Mouse (Mus musculus) hindbrain, postnatal 0 days (tissue): ENCODE results near the gene Nrxn1. TPM values are rescaled to one million over a fixed set of nuclear protein-coding genes. Genes with fewer than 3 reads are reported as not detected.
A peak's percentile ranks its signal among the peaks of the same experiment; 100 is the strongest.

Source experiments
- ATAC-seq: fragments of 200-750 bp; cut with Nextera tagmentation; 2 replicates; pipeline ENCODE4 v1.8.0; 2017; ENCODE audit warnings: mild to moderate bottlenecking, moderate TSS enrichment, moderate library complexity
- DNase-seq: peaks from one replicate; pipeline ENCODE4 v3.0.0-alpha.2; 2015; ENCODE audit warnings: low spot score
- H3K27ac ChIP-seq: fragments of 300-500 bp; sonication (generic); 2 replicates; pipeline ENCODE4 v1.5.1; 2014; ENCODE audit warnings: mild to moderate bottlenecking
- H3K27me3 ChIP-seq: fragments of 300-500 bp; sonication (generic); 2 replicates; pipeline ENCODE4 v1.6.1; 2014; ENCODE audit warnings: low read length, mixed read lengths; ENCODE audit not compliant: insufficient read depth
- H3K36me3 ChIP-seq: fragments of 300-500 bp; sonication (generic); 2 replicates; pipeline ENCODE4 v1.6.1; 2014; ENCODE audit warnings: low read length, mixed read lengths; ENCODE audit not compliant: insufficient read depth
- H3K4me1 ChIP-seq: fragments of 300-500 bp; sonication (generic); 2 replicates; pipeline ENCODE4 v1.6.1; 2014; ENCODE audit warnings: antibody characterized with exemption, low read length, mixed read lengths; ENCODE audit not compliant: insufficient read depth
- H3K4me2 ChIP-seq: fragments of 300-500 bp; sonication (generic); 2 replicates; pipeline ENCODE4 v1.6.1; 2014; ENCODE audit warnings: low read depth, mild to moderate bottlenecking, low read length, moderate library complexity, mixed read lengths
- H3K4me3 ChIP-seq: fragments of 300-500 bp; sonication (generic); 2 replicates; pipeline ENCODE4 v1.5.1; 2014; ENCODE audit warnings: low read length
- H3K9ac ChIP-seq: fragments of 300-500 bp; sonication (generic); replicated peaks from 2 replicates; pipeline ENCODE4 v1.6.1; 2014; ENCODE audit warnings: mild to moderate bottlenecking, low read length, moderate library complexity, mixed read lengths
- H3K9me3 ChIP-seq: fragments of 300-500 bp; sonication (generic); 2 replicates; pipeline ENCODE4 v1.6.1; 2016; ENCODE audit warnings: low read length, mixed read lengths
- CTCF ChIP-seq: IDR thresholded peaks from 2 replicates; pipeline ENCODE4 v1.5.1; 2016; ENCODE audit warnings: antibody characterized with exemption, control low read depth, low read depth
- WGBS: fragments of 180-500 bp; shearing (Covaris S2); extraction: QIAGEN DNeasy Blood & Tissue Kit; methylation state at CpG from one replicate; pipeline ENCODE4 v1.1.7; 2014; 5-methylcytosine and 5-hydroxymethylcytosine counted together
- polyA plus RNA-seq: library from polyadenylated mRNA; unstranded; fragments of >200 nt; fragmentation: Nextera tagmentation; extraction: Ambion mirVana; gene quantifications from 2 replicates; pipeline ENCODE4 v1.2.1, GENCODE M21; 2015
- total RNA-seq: library from RNA; depleted of rRNA; stranded (reverse); fragments of >200 nt; gene quantifications from 2 replicates; pipeline ENCODE4 v1.2.3, GENCODE M21; 2014

Nrxn1 gene
- total and polyA plus RNA-seq, 2 experiments from 2014 or later: 217 to 487 TPM

DNA sequence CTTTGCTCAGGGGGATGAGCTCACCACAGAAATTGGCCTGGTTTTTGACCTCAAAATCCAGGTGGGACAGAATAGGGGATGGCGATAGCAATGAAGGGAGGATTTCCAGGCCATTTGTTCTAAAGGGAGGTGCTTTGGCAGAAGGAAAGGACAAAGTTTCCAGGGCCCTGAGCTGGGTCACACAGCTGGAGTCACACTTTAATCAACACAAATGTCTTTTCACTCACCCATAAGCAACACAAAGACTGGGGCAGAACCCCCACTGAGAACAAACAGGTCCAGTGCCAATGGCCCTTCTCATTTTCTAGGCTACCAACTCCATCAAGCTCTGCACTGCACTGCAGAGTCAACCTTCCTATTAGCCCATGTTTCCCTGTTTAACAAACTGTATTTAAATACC, 249.0 kb downstream of the Nrxn1 start:
- no peak for ATAC-seq
- no peak for TF ChIP-seq CTCF
- DNase-seq: no peak
- Histone ChIP-seq H3K27me3 (no peaks in the 10 kb centered on the region), H3K27ac (no peak overlapping the region), H3K4me2 (no peak overlapping the region), H3K4me1 (no peaks in the 10 kb centered on the region), H3K9me3 (no peaks in the 10 kb centered on the region), H3K36me3 (no peaks in the 10 kb centered on the region), H3K9ac (no peak overlapping the region), H3K4me3 (no peak overlapping the region)
- WGBS: 9% methylated on average over 1 of the region's 1 CpGs

GRCm38 (mm10) chr17:90843072-90843611, 249.7 kb downstream of the Nrxn1 start:
- TF ChIP-seq CTCF: no peak
- H3K27ac ChIP-seq: no peak overlapping the region
- H3K4me3 ChIP-seq: no peak overlapping the region
- no peak overlapping the region for H3K4me2 ChIP-seq
- H3K9ac ChIP-seq: no peak overlapping the region
- no peaks in the 10 kb centered on the region for H3K4me1 ChIP-seq
- no peak for DNase-seq
- ATAC-seq: no peak
- no peaks in the 10 kb centered on the region for H3K36me3 ChIP-seq
- no peaks in the 10 kb centered on the region for H3K9me3 ChIP-seq
- H3K27me3 ChIP-seq: no peaks in the 10 kb centered on the region

GRCm38 (mm10) chr17:90837022-90837414, 255.9 kb downstream of the Nrxn1 start:
- DNase-seq (peak; percentile 41), ATAC-seq (peak; percentile 72)
- no peak overlapping the region for H3K9ac ChIP-seq
- no peaks in the 10 kb centered on the region for H3K36me3 ChIP-seq
- H3K4me2 ChIP-seq: no peak overlapping the region
- no peak for TF ChIP-seq CTCF
- no peaks in the 10 kb centered on the region for H3K27me3 ChIP-seq
- no peak overlapping the region for H3K4me3 ChIP-seq
- H3K9me3 ChIP-seq: no peaks in the 10 kb centered on the region
- H3K4me1 ChIP-seq: 0 out of 2 replicates have a peak, but pooled peaks cover 6% of the 10 kb centered on the region
- H3K27ac ChIP-seq: peak overlapping the region; percentile 32; the same call in 1 of the 2 replicates

DNA sequence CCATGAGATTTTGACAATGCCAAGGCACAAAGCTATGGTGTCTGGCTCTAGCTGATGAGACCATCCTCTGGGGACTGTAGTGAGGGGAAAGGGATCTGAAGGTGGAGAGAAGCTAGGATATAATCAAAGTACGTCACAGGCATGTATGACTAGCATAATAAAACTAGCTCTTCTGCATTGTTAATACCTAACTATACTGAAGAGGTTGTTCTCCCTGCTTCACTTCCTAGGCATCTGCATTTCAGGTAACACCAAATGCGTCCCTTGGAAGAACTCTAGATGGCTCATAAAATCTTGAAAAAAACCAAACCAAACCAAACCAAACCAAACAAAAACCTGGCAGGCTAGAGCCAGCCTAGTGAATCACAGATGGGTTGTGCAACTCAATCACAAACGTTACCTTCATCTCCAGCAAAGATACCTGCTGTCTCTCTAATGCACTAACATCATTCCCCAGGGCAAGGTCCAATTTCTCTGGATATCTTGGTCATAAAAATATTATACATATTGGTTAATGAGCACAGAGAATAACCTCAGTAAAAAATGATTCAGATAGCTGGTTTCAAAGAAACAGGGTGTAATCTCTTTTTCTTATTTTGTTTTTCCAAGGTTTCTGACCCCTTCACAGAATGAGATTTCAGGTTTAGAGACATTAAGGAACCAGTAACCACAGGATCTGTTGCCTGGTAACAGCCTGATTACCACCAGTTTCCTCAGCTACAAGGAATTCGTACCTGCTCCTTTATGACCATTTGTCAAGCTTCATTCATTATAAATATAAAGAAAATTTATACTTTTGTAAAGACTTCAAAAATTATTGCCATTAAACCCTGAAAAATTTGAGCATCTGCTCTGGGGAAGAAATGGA, 256.5 kb downstream of the Nrxn1 start:
- Histone ChIP-seq H3K4me1 (0 out of 2 replicates have a peak, but pooled peaks cover 6% of the 10 kb centered on the region), H3K9me3 (no peaks in the 10 kb centered on the region), H3K36me3 (no peaks in the 10 kb centered on the region), H3K27ac (peak overlapping the region; percentile 32; the same call in 1 of the 2 replicates), H3K9ac (no peak overlapping the region), H3K27me3 (no peaks in the 10 kb centered on the region), H3K4me3 (no peak overlapping the region), H3K4me2 (no peak overlapping the region)
- WGBS: 39% methylated on average over 4 of the region's 4 CpGs
- ATAC-seq (no peak), DNase-seq (no peak)
- no peak for TF ChIP-seq CTCF

DNA sequence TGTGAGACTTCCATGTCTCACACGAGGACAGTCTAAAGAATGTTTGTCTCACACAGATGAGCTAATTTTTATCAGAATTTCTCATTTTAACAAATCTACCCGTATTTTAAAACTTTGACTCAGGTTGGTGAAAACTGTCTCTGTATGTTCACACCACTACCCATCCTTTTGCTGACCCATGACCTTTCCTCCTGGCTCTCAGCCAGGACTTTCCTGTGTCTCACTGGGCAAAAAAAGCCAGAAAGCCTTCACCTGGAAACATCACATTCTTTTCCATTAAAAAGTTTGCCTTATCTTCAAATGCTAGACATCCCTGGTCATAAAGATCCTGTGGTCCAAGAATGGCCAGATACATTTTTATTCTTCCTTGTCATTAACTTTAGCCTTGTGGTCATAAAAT, 274.5 kb downstream of the Nrxn1 start:
- TF ChIP-seq CTCF: no peak
- Histone ChIP-seq H3K9ac (no peak overlapping the region), H3K27ac (no peak overlapping the region), H3K4me1 (no peaks in the 10 kb centered on the region; the same call in 1 of the 2 replicates), H3K4me3 (no peak overlapping the region), H3K4me2 (no peak overlapping the region), H3K36me3 (no peaks in the 10 kb centered on the region), H3K27me3 (no peaks in the 10 kb centered on the region), H3K9me3 (no peaks in the 10 kb centered on the region)
- WGBS: 87% methylated on average over 2 of the region's 2 CpGs
- no peak for ATAC-seq
- no peak for DNase-seq

DNA sequence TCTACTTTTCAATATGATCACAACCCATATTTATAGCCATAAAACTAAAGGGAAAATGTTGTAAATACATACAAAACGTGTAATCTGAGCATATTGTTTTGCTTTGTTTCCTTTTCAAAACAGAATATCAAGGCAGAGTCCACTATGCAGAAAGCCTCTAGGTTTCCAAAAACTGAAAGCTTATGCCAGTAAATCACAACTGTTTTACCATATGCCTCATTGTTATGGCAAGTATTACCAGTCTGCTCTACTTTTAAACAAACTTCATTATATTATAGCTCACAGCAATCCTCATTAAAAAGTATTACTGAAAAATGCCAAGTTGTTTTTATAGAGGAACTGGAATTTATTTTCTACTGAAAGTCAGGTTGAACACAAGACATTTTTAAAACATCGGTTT, 275.0 kb downstream of the Nrxn1 start:
- Histone ChIP-seq H3K4me1 (no peaks in the 10 kb centered on the region; the same call in 1 of the 2 replicates), H3K27me3 (no peaks in the 10 kb centered on the region), H3K36me3 (no peaks in the 10 kb centered on the region), H3K4me2 (no peak overlapping the region), H3K27ac (no peak overlapping the region), H3K9me3 (no peaks in the 10 kb centered on the region), H3K4me3 (no peak overlapping the region), H3K9ac (no peak overlapping the region)
- no peak for DNase-seq
- TF ChIP-seq CTCF: no peak
- 88% methylated on average over 2 of the region's 2 CpGs for WGBS
- ATAC-seq: no peak

GRCm38 (mm10) chr17:90815306-90815705, 277.6 kb downstream of the Nrxn1 start:
- Histone ChIP-seq H3K27ac (no peak overlapping the region), H3K36me3 (no peaks in the 10 kb centered on the region)

More at GRCm38 (mm10) chr17:90815306-90815705, 277.6 kb downstream of the Nrxn1 start:
- H3K4me1 ChIP-seq: no peaks in the 10 kb centered on the region; the same call in 1 of the 2 replicates
- H3K9me3 ChIP-seq: no peaks in the 10 kb centered on the region
- no peak overlapping the region for H3K4me2 ChIP-seq
- no peak overlapping the region for H3K4me3 ChIP-seq
- no peak for DNase-seq
- 100% methylated on average over 1 of the region's 1 CpGs for WGBS
- H3K27me3 ChIP-seq: no peaks in the 10 kb centered on the region
- no peak overlapping the region for H3K9ac ChIP-seq
- no peak for TF ChIP-seq CTCF
- no peak for ATAC-seq
